Mouse (Mus musculus) lung, embryonic 15.5 days (tissue): ENCODE results near the gene Eif3c. TPM values are rescaled to one million over a fixed set of nuclear protein-coding genes. Genes with fewer than 3 reads are reported as not detected.
A peak's percentile ranks its signal among the peaks of the same experiment; 100 is the strongest.

ENCODE experiments used
- ATAC-seq: fragments of 200-750 bp; cut with Nextera tagmentation; 2 replicates; pipeline ENCODE4 v1.8.0; 2017; ENCODE audit warnings: moderate number of reproducible peaks, borderline replicate concordance; ENCODE audit not compliant: low FRiP score, low TSS enrichment; ENCODE audit errors: extremely low read depth
- H3K27ac ChIP-seq: fragments of 300-500 bp; sonication (generic); 2 replicates; pipeline ENCODE4 v1.5.1; 2015; ENCODE audit warnings: moderate library complexity, mild to moderate bottlenecking, inconsistent platforms
- H3K27me3 ChIP-seq: fragments of 300-500 bp; sonication (generic); 2 replicates; pipeline ENCODE4 v1.6.1; 2015; ENCODE audit warnings: inconsistent platforms
- H3K36me3 ChIP-seq: fragments of 300-500 bp; sonication (generic); 2 replicates; pipeline ENCODE4 v1.6.1; 2015; ENCODE audit warnings: inconsistent platforms
- H3K4me1 ChIP-seq: fragments of 300-500 bp; sonication (generic); 2 replicates; pipeline ENCODE4 v1.6.1; 2015; ENCODE audit warnings: inconsistent platforms
- H3K4me2 ChIP-seq: fragments of 300-500 bp; sonication (generic); 2 replicates; pipeline ENCODE4 v1.6.1; 2015; ENCODE audit warnings: inconsistent platforms, mild to moderate bottlenecking, moderate library complexity
- H3K4me3 ChIP-seq: fragments of 300-500 bp; sonication (generic); 2 replicates; pipeline ENCODE4 v1.5.1; 2015; ENCODE audit warnings: mild to moderate bottlenecking, inconsistent platforms
- H3K9ac ChIP-seq: fragments of 300-500 bp; sonication (generic); 2 replicates; pipeline ENCODE4 v1.6.1; 2015; ENCODE audit warnings: inconsistent platforms
- H3K9me3 ChIP-seq: fragments of 300-500 bp; sonication (generic); 2 replicates; pipeline ENCODE4 v1.6.1; 2016; ENCODE audit warnings: inconsistent platforms
- WGBS: fragments of 180-500 bp; shearing (Covaris S2); methylation state at CpG from one replicate; pipeline ENCODE4 v1.1.7; 2015; 5-methylcytosine and 5-hydroxymethylcytosine counted together
- microRNA-seq: library from miRNA; unstranded; fragments of <30 nt; microRNA quantifications from one replicate; pipeline ENCODE4, GENCODE M21; 2016
- polyA plus RNA-seq: library from polyadenylated mRNA; unstranded; fragments of >200 nt; fragmentation: Nextera tagmentation; extraction: Ambion mirVana; gene quantifications from 2 replicates; pipeline ENCODE4 v1.2.1, GENCODE M21; 2015

Gene Eif3c
- polyA plus RNA-seq, 1 experiment from 2014 or later = 176 TPM

DNA sequence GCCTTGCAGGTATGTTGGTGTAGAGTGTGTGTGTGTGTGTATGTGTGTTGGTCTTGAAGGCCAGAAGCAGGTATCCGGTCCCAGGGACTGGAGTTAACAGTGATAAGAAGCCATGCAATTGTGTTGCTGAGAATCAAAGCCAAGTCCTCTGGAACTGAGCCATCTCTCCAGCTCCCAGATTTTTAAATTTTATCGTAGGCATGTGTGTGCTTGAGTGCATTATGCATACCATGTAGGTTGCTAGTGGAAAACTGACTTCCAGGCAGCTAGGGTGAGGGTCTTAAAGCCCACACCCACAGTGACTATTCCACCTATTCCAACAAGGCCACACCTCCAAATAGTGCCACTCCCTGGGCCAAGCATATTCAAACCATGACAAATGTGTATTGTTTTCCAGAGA lies 61.3 kb downstream of the Eif3c start:
- 60% methylated on average over 2 of the region's 2 CpGs for WGBS

DNA sequence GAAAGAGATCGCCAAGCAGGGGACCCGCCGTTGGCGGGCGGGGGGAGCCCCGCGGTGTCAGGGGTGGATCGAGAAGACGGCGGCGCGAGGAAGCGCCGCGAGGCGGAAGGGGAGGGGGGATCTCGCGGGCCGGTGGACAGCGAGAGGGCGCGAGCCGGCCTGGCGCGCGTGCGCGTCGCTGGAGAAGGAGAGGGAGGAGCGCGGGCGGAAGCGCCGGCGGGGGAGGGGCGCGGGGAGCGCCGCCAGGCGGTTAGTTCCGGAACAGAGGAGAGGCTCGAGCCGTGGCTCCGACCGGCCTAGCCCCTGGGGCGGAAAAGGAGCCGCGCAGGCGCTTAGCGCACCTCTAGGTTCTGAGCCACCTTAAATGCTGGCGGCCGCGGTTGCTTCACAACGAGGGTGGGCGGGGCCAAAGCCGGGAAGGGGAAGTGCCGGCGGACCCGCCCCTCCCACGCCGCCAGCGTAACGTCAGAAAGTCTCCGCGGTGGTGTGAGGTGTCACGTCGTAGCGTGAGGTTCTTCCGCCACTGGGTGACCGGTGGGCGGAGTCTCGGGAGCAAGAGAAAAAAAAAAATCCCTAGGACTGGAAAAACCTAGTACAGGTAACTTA lies 62.8 kb downstream of the Eif3c start, which contains the start of gene Atxn2l:
Atxn2l (minus strand) TSS at position 165 of the 606 bp plus-strand sequence.
- H3K4me2 ChIP-seq = peak within 1 kb of the TSS; percentile 65
- no peaks in the 10 kb centered on the region for H3K27me3 ChIP-seq
- H3K4me1 ChIP-seq = peaks cover 7% of the 10 kb centered on the region
- WGBS = under 1% methylated on average over 67 of the region's 72 CpGs
- peak within 1 kb of the TSS; percentile 99 for H3K4me3 ChIP-seq
- no peaks in the 10 kb centered on the region for H3K9me3 ChIP-seq
- peak within 1 kb of the TSS; percentile 100 for H3K9ac ChIP-seq
- peak; percentile 90 for ATAC-seq
- H3K36me3 ChIP-seq = peaks cover 28% of the 10 kb centered on the region
- H3K27ac ChIP-seq = peak within 1 kb of the TSS; percentile 100

More for the DNA sequence above, 61.3 kb downstream of the Eif3c start:
- H3K4me3 ChIP-seq = no peak overlapping the region
- peaks cover 7% of the 10 kb centered on the region for H3K4me1 ChIP-seq
- H3K27me3 ChIP-seq = no peaks in the 10 kb centered on the region
- H3K4me2 ChIP-seq = no peak overlapping the region
- no peak overlapping the region for H3K9ac ChIP-seq
- no peaks in the 10 kb centered on the region for H3K9me3 ChIP-seq
- no peak overlapping the region for H3K27ac ChIP-seq
- peaks cover 13% of the 10 kb centered on the region for H3K36me3 ChIP-seq
- ATAC-seq = no peak

DNA sequence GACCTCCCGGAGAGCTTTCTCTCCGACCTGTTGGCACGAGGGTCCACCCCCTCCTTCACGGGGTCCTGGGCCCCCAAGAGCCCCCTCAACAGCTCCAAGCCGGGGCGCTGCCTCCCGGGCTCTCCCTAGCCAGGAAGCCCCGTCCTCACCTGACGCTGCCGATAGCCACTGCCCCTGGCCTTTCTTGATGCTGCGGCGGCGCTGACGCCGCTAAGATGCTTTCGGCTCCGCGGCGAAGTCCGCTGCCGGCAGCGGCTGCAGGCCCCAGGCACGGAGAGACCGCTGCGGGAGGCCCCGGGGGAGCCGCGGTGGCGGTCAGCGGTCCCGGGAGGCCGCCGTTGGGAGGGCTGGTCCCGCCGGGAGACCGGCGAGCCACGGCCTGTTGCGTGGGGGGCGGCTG lies 63.5 kb downstream of the Eif3c start:
- peak overlapping the region; percentile 99 for H3K4me3 ChIP-seq
- WGBS = under 1% methylated on average over 40 of the region's 40 CpGs
- peaks cover 35% of the 10 kb centered on the region for H3K36me3 ChIP-seq
- no peaks in the 10 kb centered on the region for H3K9me3 ChIP-seq
- peaks cover 7% of the 10 kb centered on the region for H3K4me1 ChIP-seq
- peak overlapping the region; percentile 100 for H3K27ac ChIP-seq
- H3K4me2 ChIP-seq = peak overlapping the region; percentile 65
- H3K27me3 ChIP-seq = no peaks in the 10 kb centered on the region
- H3K9ac ChIP-seq = peak overlapping the region; percentile 100
- no peak for ATAC-seq

DNA sequence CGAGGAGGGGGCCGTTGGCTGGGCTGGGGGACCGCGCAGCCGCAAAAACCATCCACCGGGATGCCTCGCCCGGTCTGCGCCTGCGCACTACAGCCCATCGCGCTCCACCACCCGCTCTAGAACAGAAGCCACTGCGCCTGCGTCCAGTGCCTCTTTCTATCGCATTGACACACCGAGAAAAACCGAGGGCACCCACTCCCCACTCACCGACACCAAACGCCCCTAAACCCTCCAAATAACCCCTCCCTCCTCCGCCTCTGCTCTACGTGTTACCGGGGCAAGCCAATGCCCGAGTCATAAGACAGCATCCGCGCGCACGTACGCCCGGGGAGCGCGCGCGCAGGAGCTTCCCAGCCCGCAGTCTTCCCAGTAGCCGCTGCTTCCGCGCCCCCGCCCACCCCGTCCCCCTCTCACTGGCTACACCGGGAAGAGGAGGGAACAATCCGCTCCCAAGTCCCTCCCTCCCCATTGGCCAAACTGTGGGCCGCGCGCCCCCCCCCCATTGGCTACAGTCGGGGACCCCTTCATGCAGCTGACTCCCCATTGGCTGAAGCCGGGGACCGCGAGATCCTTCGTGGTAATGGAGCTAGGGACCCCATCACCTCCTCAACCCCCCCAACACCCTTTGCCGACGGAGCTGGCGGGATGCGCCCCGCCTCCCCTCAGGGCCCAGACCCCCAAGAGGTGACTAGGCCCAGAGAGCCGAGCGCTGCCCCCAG lies 64.0 kb downstream of the Eif3c start:
- H3K9me3 ChIP-seq = no peaks in the 10 kb centered on the region
- peaks cover 7% of the 10 kb centered on the region for H3K4me1 ChIP-seq
- peak overlapping the region; percentile 100 for H3K27ac ChIP-seq
- H3K27me3 ChIP-seq = no peaks in the 10 kb centered on the region
- ATAC-seq = peak; percentile 90
- under 1% methylated on average over 54 of the region's 57 CpGs for WGBS
- H3K4me2 ChIP-seq = peak overlapping the region; percentile 65
- peaks cover 40% of the 10 kb centered on the region for H3K36me3 ChIP-seq
- H3K9ac ChIP-seq = peak overlapping the region; percentile 100
- peak overlapping the region; percentile 99 for H3K4me3 ChIP-seq

DNA sequence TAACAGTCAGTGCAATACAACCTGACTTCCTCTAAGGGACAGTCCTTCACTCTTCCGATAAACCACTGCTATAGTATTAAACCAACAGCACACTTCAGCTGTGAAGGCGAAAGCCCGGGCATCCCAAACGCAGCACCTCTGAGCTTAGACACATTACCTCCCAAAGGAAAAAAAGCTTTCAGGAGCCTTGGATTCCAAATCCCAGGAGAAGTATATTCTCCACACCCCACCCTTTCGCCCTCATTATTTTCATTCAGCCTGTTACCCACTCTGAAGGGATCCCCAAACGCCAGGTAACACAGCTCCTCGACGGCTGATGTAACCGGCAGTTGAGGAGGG lies 64.6 kb downstream of the Eif3c start:
- peaks cover 46% of the 10 kb centered on the region for H3K36me3 ChIP-seq
- peaks cover 7% of the 10 kb centered on the region for H3K4me1 ChIP-seq
- H3K9me3 ChIP-seq = no peaks in the 10 kb centered on the region
- peak overlapping the region; percentile 65 for H3K4me2 ChIP-seq
- H3K4me3 ChIP-seq = peak overlapping the region; percentile 99
- peak overlapping the region; percentile 51 for H3K9ac ChIP-seq
- ATAC-seq = no peak
- no peaks in the 10 kb centered on the region for H3K27me3 ChIP-seq
- WGBS = 1% methylated on average over 9 of the region's 9 CpGs
- peak overlapping the region; percentile 100 for H3K27ac ChIP-seq

DNA sequence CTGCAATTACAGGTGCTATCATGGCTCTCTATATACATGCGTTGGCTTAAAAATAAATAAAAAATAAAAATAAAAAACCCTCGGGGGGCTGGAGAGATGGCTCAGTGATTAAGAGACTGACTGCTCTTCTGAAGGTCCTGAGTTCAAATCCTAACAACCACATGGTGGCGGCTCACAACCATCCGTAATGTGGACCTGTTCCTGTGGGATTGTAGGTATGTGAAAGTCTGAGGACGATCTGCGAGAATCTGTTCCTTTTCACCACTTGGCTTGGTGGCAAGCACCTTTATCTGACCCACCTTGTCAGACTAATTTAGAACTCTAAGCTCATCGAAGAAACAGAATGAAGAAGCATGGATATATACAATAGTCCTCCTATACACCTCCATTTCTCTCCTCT lies 66.8 kb downstream of the Eif3c start:
- H3K27me3 ChIP-seq = no peaks in the 10 kb centered on the region
- no peak overlapping the region for H3K4me2 ChIP-seq
- H3K36me3 ChIP-seq = peaks cover 68% of the 10 kb centered on the region
- no peaks in the 10 kb centered on the region for H3K9me3 ChIP-seq
- H3K27ac ChIP-seq = no peak overlapping the region
- ATAC-seq = no peak
- no peak overlapping the region for H3K9ac ChIP-seq
- no peak overlapping the region for H3K4me3 ChIP-seq
- H3K4me1 ChIP-seq = peaks cover 7% of the 10 kb centered on the region
- 93% methylated on average over 7 of the region's 7 CpGs for WGBS

DNA sequence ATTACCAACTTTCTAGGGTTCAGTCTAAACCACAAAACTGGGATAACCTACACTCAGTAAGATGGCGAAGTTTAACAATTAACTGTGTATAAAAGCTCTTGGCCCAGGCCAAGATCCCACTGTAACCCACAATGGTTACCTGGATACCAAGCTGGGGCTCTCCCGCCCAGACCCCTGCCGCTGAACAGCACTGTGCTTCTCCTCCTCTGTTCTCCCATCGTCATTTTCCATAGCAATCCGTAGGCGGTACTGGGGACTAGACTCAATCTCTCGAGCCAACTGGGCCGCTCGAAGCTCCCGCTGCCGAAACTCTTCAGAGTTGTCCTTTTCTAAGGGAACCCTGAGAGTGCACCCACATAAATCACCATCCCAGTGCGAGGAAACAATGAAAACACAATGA lies 68.2 kb downstream of the Eif3c start:
- no peaks in the 10 kb centered on the region for H3K27me3 ChIP-seq
- no peak overlapping the region for H3K27ac ChIP-seq
- 92% methylated on average over 12 of the region's 12 CpGs for WGBS

DNA sequence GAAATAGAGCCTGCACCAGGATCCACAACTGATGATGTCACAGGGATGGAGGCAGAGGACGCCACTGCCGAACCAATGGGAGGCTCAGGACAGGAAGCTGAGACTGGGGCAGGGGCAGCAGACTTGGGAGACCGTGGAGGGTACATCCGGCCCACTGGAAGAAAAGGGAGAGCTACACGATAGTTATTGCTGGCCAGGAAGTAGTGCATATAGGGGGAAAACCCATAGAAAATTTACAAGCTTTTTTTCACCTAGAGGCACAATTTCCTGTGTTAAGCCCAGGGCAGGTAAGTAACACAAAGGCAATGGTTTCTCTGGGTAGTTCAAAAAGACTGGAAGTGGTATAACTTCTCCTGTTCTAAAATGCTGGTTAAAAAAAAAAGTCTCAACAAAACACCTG lies 69.7 kb downstream of the Eif3c start:
- Histone ChIP-seq H3K4me2 (no peak overlapping the region), H3K4me3 (no peak overlapping the region), H3K27me3 (no peaks in the 10 kb centered on the region), H3K9ac (no peak overlapping the region), H3K9me3 (no peaks in the 10 kb centered on the region), H3K36me3 (peaks cover 96% of the 10 kb centered on the region), H3K4me1 (peaks cover 7% of the 10 kb centered on the region), H3K27ac (no peak overlapping the region)
- 80% methylated on average over 5 of the region's 5 CpGs for WGBS
- no peak for ATAC-seq

More for the DNA sequence above, 68.2 kb downstream of the Eif3c start:
- no peak for ATAC-seq
- H3K9me3 ChIP-seq = no peaks in the 10 kb centered on the region
- H3K4me2 ChIP-seq = no peak overlapping the region
- peaks cover 82% of the 10 kb centered on the region for H3K36me3 ChIP-seq
- H3K9ac ChIP-seq = no peak overlapping the region
- peaks cover 7% of the 10 kb centered on the region for H3K4me1 ChIP-seq
- no peak overlapping the region for H3K4me3 ChIP-seq

Small RNAs within 50 kb of the gene (microRNA-seq; reads per million reads assigned to microRNA genes)
- gene Mir7059 = not detected

Other genes with a start within 250 kb of the Eif3c start
- gene Lat, start 196.8 kb downstream of the Eif3c start, polyA plus RNA-seq = 2.4 and 9.0 TPM in 2 replicates
- gene Spns1, start 189.0 kb downstream of the Eif3c start, polyA plus RNA-seq = 52.3 and 53.2 TPM in 2 replicates
- gene Nfatc2ip, start 169.7 kb downstream of the Eif3c start, polyA plus RNA-seq = 3.1 and 3.3 TPM in 2 replicates
- gene Cd19, start 151.5 kb downstream of the Eif3c start, polyA plus RNA-seq = not detected in 2 replicates
- 35.4 and 37.6 TPM in 2 replicates for gene Rabep2, start 137.7 kb downstream of the Eif3c start, polyA plus RNA-seq
- gene Atp2a1, start 103.3 kb downstream of the Eif3c start, polyA plus RNA-seq = 1.3 and 2.8 TPM in 2 replicates
- 45.6 and 46.8 TPM in 2 replicates for gene Sh2b1, start 91.0 kb downstream of the Eif3c start, polyA plus RNA-seq
- 125 and 127 TPM in 2 replicates for gene Tufm, start 79.0 kb downstream of the Eif3c start, polyA plus RNA-seq
- 47.7 and 54.1 TPM in 2 replicates for gene Atxn2l, start 63.0 kb downstream of the Eif3c start, polyA plus RNA-seq
- 1.1 and 1.5 TPM in 2 replicates for gene Apobr, start 18.5 kb upstream of the Eif3c start, polyA plus RNA-seq
- 27.7 and 27.9 TPM in 2 replicates for gene Cln3, start 19.4 kb upstream of the Eif3c start, polyA plus RNA-seq
- gene Il27, start 28.5 kb upstream of the Eif3c start, polyA plus RNA-seq = not detected in 2 replicates
- gene Nupr1, start 64.5 kb upstream of the Eif3c start, polyA plus RNA-seq = 23.4 and 30.0 TPM in 2 replicates
- gene Sgf29, start 82.9 kb upstream of the Eif3c start, polyA plus RNA-seq = 47.3 and 54.9 TPM in 2 replicates
- gene Sult1a1, start 110.0 kb upstream of the Eif3c start, polyA plus RNA-seq = 5.9 and 6.8 TPM in 2 replicates
- gene Bola2, start 129.0 kb upstream of the Eif3c start, polyA plus RNA-seq = 105 and 119 TPM in 2 replicates
- 9.9 and 11.5 TPM in 2 replicates for gene Slx1b, start 129.4 kb upstream of the Eif3c start, polyA plus RNA-seq
- 36.0 and 58.1 TPM in 2 replicates for gene Coro1a, start 141.4 kb upstream of the Eif3c start, polyA plus RNA-seq
- gene Mapk3, start 193.2 kb upstream of the Eif3c start, polyA plus RNA-seq = 132 and 135 TPM in 2 replicates
- gene Gdpd3, start 199.9 kb upstream of the Eif3c start, polyA plus RNA-seq = 2.5 and 2.8 TPM in 2 replicates
- gene Ypel3, start 210.5 kb upstream of the Eif3c start, polyA plus RNA-seq = 90.3 and 96.2 TPM in 2 replicates
- gene Tbx6, start 215.1 kb upstream of the Eif3c start, polyA plus RNA-seq = 0.26 and 0.51 TPM in 2 replicates
- gene Ppp4c, start 226.1 kb upstream of the Eif3c start, polyA plus RNA-seq = 260 and 262 TPM in 2 replicates
- gene Fam57b, start 231.3 kb upstream of the Eif3c start, polyA plus RNA-seq = 0.10 and 0.19 TPM in 2 replicates